Mouse (Mus musculus) macrophage (primary cell): ENCODE data around the gene Cdnf. TPM values are rescaled to one million over a fixed set of nuclear protein-coding genes. Genes with fewer than 3 reads are reported as not detected.

Experiments used
- H3K27ac ChIP-seq: fragments of 350-480 bp; formaldehyde crosslinking; 2 replicates; pipeline ENCODE4 v1.9.0; 2021
- H3K36me3 ChIP-seq: fragments of 350-480 bp; formaldehyde crosslinking; 2 replicates; pipeline ENCODE4 v1.9.0; 2021; ENCODE audit errors: inconsistent target
- H3K4me3 ChIP-seq: fragments of 350-480 bp; formaldehyde crosslinking; 2 replicates; pipeline ENCODE4 v1.9.0; 2021; ENCODE audit errors: inconsistent target
- H3K79me2 ChIP-seq: fragments of 350-480 bp; formaldehyde crosslinking; 2 replicates; pipeline ENCODE4 v1.9.0; 2021; ENCODE audit errors: inconsistent target
- WGBS: methylation state at CpG from one replicate; pipeline ENCODE4 v1.1.7; 2026; ENCODE audit warnings: inconsistent platforms; ENCODE audit not compliant: missing documents; 5-methylcytosine and 5-hydroxymethylcytosine counted together
- polyA plus RNA-seq: library from polyadenylated mRNA; stranded (reverse); fragments of 250-400 nt; gene quantifications from 3 replicates; pipeline ENCODE4 v1.2.4, GENCODE M21; 2018; ENCODE audit warnings: inconsistent platforms

Cdnf gene
- polyA plus RNA-seq, 1 experiment from 2014 or later = 1.2 TPM

- WGBS = 41% methylated on average over 9 of the region's 9 CpGs
- Histone ChIP-seq H3K36me3 (no peaks in the 10 kb centered on the region), H3K4me3 (no peak overlapping the region), H3K79me2 (no peaks in the 10 kb centered on the region), H3K27ac (no peak overlapping the region)
These were observed 28.7 kb downstream of the Cdnf start for GRCm38 (mm10) chr2:3541307-3542079.

GRCm38 (mm10) chr2:3546055-3546454, 33.2 kb downstream of the Cdnf start:
- 36% methylated on average over 1 of the region's 2 CpGs for WGBS
- H3K79me2 ChIP-seq = no peaks in the 10 kb centered on the region
- no peaks in the 10 kb centered on the region for H3K36me3 ChIP-seq

GRCm38 (mm10) chr2:3546588-3546987, 33.8 kb downstream of the Cdnf start:
- Histone ChIP-seq H3K79me2 (no peaks in the 10 kb centered on the region), H3K36me3 (no peaks in the 10 kb centered on the region), H3K4me3 (no peak overlapping the region), H3K27ac (no peak overlapping the region)
- 19% methylated on average over 4 of the region's 4 CpGs for WGBS

More at GRCm38 (mm10) chr2:3546055-3546454, 33.2 kb downstream of the Cdnf start:
- no peak overlapping the region for H3K27ac ChIP-seq
- no peak overlapping the region for H3K4me3 ChIP-seq

- Histone ChIP-seq H3K36me3 (no peaks in the 10 kb centered on the region), H3K79me2 (no peaks in the 10 kb centered on the region), H3K27ac (no peak within 1 kb of the TSS), H3K4me3 (no peak within 1 kb of the TSS)
- WGBS = 96% methylated on average over 12 of the region's 12 CpGs
These were observed 57.4 kb downstream of the Cdnf start, which contains the start of gene Fam107b for GRCm38 (mm10) chr2:3570186-3570585. Fam107b (plus strand) TSS chr2:3570488.

GRCm38 (mm10) chr2:3570606-3571005, 57.8 kb downstream of the Cdnf start:
- WGBS = 90% methylated on average over 11 of the region's 11 CpGs
- H3K36me3 ChIP-seq = no peaks in the 10 kb centered on the region
- H3K4me3 ChIP-seq = no peak overlapping the region
- H3K79me2 ChIP-seq = no peaks in the 10 kb centered on the region
- no peak overlapping the region for H3K27ac ChIP-seq

GRCm38 (mm10) chr2:3573883-3574282, 61.1 kb downstream of the Cdnf start:
- WGBS = 24% methylated on average over 7 of the region's 7 CpGs
- Histone ChIP-seq H3K79me2 (no peaks in the 10 kb centered on the region), H3K27ac (no peak overlapping the region), H3K36me3 (no peaks in the 10 kb centered on the region), H3K4me3 (no peak overlapping the region)

GRCm38 (mm10) chr2:3575140-3575539, 62.3 kb downstream of the Cdnf start:
- H3K79me2 ChIP-seq = no peaks in the 10 kb centered on the region
- WGBS = 100% methylated on average over 1 of the region's 1 CpGs
- no peak overlapping the region for H3K27ac ChIP-seq
- H3K36me3 ChIP-seq = no peaks in the 10 kb centered on the region
- H3K4me3 ChIP-seq = no peak overlapping the region

Other genes with a start within 250 kb of the Cdnf start
- gene Nmt2, start 228.8 kb upstream of the Cdnf start, polyA plus RNA-seq = 13.5 to 16.7 TPM (median 13.8 TPM) in 3 replicates
- 6.6 to 12.1 TPM (median 10.8 TPM) in 3 replicates for gene Rpp38, start 180.4 kb upstream of the Cdnf start, polyA plus RNA-seq
- not detected in 3 replicates for gene Acbd7, start 176.9 kb upstream of the Cdnf start, polyA plus RNA-seq
- not detected in 3 replicates for gene Olah, start 115.8 kb upstream of the Cdnf start, polyA plus RNA-seq
- gene Meig1, start 90.4 kb upstream of the Cdnf start, polyA plus RNA-seq = 1.7 to 2.3 TPM in 2 of 3 replicates, not detected in the other
- gene Dclre1c, start 88.9 kb upstream of the Cdnf start, polyA plus RNA-seq = 17.9 to 52.7 TPM (median 38.0 TPM) in 3 replicates
- gene Suv39h2, start 38.0 kb upstream of the Cdnf start, polyA plus RNA-seq = 0.42 to 2.5 TPM (median 1.1 TPM) in 3 replicates
- gene Gm45902, start 240 bp upstream of the Cdnf start, polyA plus RNA-seq = 1.7 to 2.7 TPM (median 1.9 TPM) in 3 replicates
- 31.7 to 48.6 TPM (median 31.8 TPM) in 3 replicates for gene Hspa14, start 216 bp upstream of the Cdnf start, polyA plus RNA-seq
- gene Fam107b, start 57.5 kb downstream of the Cdnf start, polyA plus RNA-seq = 17.1 to 33.9 TPM (median 23.6 TPM) in 3 replicates